Mouse (Mus musculus): ENCODE data around the gene Vps16. TPM values are rescaled to one million over a fixed set of nuclear protein-coding genes. Genes with fewer than 3 reads are reported as not detected.

Vps16 gene
- total and polyA plus RNA-seq, 3 experiments, result 44.9 to 57.0 (median 55.4) TPM

DNA sequence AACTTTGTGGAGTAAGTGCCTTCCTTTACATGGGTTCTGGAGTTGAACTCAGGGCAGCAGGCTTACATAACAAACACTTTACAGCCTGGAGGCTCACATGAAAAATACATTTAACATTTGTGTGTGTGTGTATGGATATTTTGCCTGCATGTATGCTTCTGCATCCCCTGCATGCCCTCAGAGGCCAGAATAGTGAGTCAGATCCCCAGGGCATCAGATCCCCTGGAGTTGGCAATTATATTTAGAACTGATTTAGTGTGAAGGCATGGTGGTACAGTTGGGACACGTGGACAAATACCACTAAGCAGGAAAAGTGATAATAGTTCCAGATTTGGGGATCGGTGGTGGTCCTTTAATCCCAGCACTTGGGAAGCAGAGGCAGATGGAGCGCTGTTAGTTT, 35.4 kb downstream of the Vps16 start:
- no peak for DNase-seq

DNA sequence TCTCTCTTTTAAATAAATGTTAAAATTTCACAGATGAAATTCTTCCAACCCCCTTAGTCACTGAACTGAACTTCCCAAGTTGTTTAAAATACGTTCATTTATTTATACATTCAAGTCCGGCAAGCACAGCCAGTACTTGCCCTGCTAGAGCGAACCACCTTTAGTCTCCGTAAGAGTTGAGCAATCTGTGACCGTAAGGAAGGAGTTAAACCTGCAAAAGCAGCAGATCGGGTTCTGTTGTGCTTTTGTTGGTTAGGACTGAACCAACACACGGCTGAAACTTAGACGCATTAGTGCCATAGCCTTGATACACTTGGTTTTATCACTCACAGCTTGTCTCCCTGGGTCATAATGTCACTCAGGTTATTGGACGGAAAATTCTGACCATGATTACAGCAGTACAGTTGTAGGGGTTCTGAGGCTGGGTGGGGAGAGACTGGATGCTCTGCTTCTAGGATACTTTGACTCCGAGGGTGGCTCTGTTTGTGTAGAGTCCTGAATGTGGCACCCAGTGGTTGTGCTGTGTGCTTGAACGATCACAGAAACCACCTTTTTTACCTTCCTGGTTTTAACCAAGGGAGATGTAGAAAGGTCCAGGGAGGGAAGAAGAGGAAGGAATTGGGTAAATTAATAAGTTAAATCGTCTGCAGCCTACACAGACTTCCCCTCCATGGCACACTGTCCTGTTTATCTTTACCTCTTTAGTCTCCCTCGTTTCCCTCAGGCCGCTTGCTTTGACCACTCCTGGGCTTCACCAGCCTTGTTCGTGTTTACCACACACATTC, 37.3 kb downstream of the Vps16 start:
- DNase-seq, result no peak

DNA sequence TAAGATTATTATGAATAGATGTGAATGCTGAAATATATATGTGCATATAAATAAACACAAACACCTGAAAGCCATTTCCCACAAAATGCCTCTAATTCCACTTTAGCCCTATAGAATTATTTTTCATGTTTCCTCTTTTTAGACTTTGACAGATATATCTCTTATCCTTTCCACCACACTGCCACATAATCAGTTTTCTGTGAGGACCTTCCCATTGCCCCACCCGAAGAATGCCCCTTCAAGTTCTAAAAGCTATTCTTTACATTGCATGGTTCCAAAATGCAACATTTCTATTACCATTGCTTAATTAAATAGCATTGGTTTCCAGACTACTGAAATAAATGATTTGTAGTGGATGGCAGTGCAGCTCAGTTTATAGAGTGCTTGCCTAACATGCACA, 42.3 kb downstream of the Vps16 start:
- no peak for DNase-seq

DNA sequence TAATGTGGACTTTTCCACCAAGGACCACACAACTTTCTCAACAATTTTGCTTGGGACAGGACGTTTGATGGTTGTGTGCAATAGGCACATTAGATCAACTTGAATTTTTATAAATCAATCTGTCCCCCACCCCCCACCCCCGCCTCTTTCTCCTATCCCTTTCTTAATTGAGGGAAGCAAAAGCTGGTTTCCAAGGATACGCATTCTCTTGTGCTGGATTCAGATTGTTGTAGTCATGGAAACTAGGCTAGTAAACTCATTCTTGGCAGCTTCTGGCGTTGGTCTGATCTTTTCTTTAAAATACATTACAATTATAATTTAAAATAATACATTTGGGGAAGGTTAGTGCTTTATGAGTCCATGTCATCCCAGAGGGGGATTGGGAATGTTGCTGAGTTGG, 45.2 kb downstream of the Vps16 start:
- DNase-seq, result no peak

DNA sequence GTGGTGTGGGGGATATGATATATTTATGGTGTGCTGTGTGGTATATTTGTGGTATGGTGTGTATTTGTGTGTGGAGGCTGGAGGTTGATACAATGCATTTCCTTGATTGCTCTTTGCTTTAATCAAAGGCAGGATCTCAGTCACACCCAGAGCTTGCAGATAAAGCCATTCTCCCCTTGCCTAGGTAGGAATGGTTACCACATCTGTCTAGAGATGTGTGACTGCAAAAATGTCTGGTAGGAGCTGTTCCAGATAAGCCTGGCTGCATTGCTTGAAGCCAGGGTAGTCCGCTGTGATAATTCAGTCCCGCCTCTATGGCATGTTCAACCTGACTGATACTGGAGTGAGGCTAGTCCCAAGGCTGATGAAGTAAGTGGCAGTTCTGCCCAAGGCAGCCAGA, 45.8 kb downstream of the Vps16 start:
- DNase-seq, result no peak

DNA sequence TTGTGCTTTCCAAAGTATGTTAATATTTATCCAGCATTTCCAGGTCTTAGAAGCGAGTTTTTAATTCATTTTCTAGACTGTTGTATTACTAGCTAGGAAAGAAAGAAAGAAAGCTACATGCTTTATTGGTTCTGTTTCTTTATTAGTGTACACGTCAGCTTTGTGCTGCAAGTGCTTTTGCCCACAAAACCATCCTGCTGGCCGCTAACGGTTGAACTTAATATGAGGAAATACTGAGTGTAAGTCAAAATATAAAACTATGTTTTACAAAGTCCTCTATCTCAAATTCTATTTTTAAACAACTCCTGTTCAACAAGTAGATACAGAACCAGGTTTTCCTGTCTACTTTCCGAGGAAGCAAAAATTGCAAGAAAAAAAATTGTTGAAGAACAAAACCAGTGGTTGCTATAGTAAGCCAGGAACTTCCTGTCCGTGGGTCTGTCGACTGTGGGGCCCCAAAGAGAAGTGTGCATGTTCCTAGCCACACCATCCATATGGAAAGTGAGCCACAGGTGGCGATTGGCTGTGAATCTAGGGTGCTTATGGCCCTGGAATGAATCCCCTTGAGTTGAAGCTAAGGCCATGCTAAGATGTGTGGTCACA, 48.9 kb downstream of the Vps16 start:
- no peak for DNase-seq

DNA sequence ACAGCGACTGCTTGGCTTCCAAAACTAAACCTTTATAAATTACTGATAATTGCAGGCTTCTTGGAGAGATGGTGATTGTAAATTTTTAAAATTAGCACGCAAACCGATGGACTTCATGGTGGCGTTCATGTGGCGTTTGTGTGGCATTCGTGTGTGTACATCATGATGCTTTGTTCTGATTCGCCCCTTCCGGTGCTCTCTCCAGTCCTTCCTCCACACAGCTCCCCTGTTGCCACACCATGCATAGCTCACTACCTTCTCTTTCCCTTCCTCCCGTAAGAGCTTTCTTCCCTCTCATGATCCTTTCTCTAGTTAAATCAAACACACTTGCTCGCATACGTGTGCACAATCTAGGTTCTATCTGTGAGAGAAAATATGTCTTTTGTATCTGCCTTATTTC, 51.6 kb downstream of the Vps16 start:
- no peak for DNase-seq

DNA sequence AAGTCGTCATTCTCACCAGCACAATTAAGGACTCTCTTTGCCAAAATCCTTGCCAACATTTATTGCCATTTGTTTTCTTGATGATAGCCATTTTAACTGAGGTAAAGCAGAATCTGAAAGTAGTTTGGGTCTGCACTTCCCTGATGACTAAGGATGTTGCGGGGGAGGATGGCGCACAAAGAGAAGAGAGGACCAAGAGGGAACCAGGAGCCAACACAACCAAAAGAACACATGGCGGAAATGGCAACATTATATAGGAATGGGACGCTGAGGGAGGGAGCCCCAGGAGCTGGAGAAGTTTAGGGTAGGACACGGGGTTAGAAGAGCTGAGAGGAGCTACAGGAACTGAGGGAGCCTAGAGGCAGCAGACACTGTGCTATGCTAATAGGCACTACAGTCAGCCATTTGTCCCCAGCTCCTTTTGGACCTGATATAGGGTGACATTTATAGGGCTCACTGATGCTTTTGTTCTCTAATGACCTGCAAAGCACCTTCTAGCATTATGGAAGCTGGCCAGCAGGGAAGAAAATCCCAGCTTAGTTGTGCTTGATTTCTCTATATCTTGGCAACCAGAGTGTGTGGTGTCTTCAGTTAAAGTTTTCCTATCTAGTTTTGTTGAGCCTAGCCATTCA, 52.6 kb downstream of the Vps16 start:
- no peak for DNase-seq

DNA sequence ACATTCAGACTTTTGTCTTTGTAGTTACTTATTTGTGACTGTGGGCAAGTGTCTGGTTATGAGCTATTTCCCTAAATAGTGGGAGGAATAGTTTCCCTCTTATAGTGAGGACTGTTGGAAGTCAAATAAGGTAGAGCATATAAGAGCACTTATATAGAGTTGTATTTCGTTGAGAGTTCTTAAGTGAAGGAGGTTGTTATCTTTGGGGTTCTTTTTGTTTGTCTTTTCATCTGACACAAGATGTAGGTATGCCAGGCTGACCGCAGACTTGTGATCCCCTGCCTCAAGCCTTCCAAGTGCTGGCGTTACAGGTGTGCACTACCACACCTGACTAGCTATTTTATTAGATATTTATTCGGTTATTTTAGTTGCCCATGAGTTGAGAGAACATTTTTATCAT, 58.0 kb downstream of the Vps16 start:
- DNase-seq, result no peak

DNA sequence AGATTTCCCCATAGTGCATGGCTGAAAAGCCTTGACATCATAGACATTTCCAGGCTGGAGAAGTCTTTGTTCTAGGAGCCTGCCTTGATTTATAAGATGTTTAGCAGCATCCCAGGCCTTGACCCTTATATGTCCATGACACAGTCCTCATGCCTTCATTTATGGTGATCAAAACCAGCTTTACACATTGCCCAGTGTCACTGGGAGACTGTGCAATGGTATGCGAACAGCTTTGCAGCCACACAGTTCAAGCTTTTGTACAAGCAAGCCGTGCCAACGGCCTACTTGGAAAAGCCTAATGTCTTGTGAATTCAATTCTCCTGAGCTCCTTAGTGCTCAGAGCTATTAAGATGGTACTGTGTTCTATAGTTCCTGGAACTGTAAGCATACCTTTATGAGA, 58.6 kb downstream of the Vps16 start:
- peak; percentile 38 for DNase-seq

DNA sequence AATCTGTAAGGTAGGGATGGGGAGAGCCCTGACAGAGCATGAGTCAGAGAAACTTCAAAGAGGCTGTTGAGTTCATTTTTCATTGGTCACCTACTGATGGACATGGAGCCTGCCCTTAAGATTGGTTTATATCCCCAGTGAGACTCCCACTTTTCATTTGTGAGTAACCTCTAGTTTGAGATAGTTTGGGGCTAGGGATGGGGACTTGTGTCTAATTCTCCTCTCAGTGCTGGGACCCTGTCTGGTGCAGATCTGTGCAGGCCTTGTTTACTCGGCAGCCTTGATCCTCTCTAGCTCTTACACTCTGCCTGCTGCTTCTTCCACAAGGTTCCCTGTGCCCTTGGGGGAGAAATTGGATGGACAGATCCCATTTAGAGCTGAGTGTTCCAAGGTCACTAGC, 60.1 kb downstream of the Vps16 start:
- peak; percentile 40 for DNase-seq

DNA sequence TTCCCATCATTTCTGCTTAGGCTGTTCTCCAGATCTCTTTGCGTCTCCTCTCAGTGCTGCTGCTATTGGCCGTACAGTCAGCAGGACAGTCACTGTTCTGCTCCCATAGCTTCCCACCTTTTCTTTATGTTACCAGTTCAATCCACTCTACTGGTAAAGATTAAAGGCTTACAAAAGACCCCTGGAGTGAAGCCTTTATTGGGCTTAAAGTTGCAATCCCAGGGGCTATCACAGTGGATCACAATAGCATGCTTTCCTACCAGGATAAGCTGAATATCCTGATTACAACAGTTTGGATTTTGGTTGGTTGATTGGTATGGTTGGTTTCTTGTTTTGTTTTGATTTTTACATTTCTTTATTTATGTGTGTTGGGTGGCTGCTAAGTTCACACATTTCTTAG, 63.9 kb downstream of the Vps16 start:
- no peak for DNase-seq

DNA sequence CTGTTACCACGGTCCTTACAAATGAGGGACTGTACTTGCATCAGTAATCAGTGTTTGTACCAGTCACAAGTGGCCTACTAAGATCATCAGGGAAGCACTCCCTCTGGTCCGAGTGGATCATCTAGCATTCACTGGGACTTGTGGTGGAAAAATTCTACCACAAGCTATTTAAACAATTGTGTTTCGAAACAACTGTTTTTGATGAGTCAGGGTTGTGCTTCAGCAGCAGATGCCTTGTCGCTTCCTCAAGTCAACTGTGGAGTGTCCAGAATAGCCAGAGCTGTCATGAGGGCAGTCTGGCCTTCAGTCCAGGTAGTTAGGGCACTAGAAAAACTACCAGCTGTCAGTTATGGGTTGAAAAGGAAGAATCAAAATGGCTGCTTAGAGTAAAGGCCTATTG, 64.5 kb downstream of the Vps16 start:
- DNase-seq, result peak; percentile 39

DNA sequence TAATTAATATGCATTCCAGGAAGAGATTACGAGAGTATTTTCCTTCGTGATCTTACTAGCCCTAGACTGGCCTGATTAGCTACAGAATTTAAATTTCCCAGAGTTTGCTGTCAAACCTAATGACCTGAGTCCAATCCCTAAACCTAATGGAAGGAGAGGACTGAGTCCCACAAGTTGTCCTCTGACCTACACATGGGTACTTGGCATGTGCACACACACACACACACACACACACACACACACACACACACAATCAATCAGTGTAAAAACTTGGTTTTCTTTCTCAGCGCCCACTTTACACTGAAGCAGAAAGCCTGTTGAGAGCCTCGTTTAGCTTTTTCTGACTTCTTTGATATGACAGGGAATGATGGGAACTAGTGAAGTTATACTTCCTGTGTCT, 67.0 kb downstream of the Vps16 start:
- DNase-seq, result no peak

DNA sequence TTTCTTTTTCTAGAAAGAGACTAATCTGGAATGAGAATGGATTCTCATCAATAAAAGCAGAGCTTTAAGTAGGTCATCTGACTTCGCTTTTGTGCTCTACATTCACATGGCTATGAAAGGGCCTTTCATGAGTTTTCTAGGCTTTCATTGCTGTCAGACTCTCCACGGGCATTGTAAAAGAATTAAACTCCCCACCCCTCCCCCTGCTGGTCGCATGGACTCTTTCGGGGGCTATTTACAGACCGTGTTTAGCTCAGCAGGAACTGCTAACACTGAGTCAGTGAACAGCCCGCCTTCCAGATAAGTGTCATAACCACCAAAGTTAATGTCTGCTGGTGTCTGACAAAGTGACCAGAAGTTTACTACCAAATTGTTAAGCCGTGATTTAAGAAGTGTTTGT, 67.4 kb downstream of the Vps16 start:
- DNase-seq, result peak; percentile 18

Other genes starting within 250 kb of the Vps16 start
- gene Snrpb, start 244.9 kb upstream of the Vps16 start, total RNA-seq (2021), result 100 to 1,000 TPM; 112 to 187 TPM
- gene Snrpb, start 244.9 kb upstream of the Vps16 start, polyA plus RNA-seq (2012; rRNA removed), result 350 and 452 TPM in 2 replicates
- gene Tmc2, start 229.1 kb upstream of the Vps16 start, total RNA-seq (2021), result not detected
- not detected in 2 replicates for gene Tmc2, start 229.1 kb upstream of the Vps16 start, polyA plus RNA-seq (2012; rRNA removed)
- 100 to 1,000 TPM in 1 of 2 experiments, 10 to 100 TPM in 1; 83.3 to 111 TPM for gene Nop56, start 149.9 kb upstream of the Vps16 start, total RNA-seq (2021)
- gene Nop56, start 149.9 kb upstream of the Vps16 start, polyA plus RNA-seq (2012; rRNA removed), result 38.7 and 57.7 TPM in 2 replicates
- 100 to 1,000 TPM; 522 to 542 TPM for gene Idh3b, start 139.8 kb upstream of the Vps16 start, total RNA-seq (2021)
- gene Idh3b, start 139.8 kb upstream of the Vps16 start, polyA plus RNA-seq (2012; rRNA removed), result 195 and 222 TPM in 2 replicates
- gene Ebf4, start 129.2 kb upstream of the Vps16 start, total RNA-seq (2021), result 1 to 10 TPM; 3.3 to 3.9 TPM
- gene Ebf4, start 129.2 kb upstream of the Vps16 start, polyA plus RNA-seq (2012; rRNA removed), result 12.1 and 15.3 TPM in 2 replicates
- gene Cpxm1, start 26.8 kb upstream of the Vps16 start, total RNA-seq (2021), result 1 to 10 TPM; 5.0 to 7.7 TPM
- gene Cpxm1, start 26.8 kb upstream of the Vps16 start, polyA plus RNA-seq (2012; rRNA removed), result 8.8 and 10.5 TPM in 2 replicates
- not detected for gene Gm28372, start 19.1 kb upstream of the Vps16 start, total RNA-seq (2021)
- not detected in 2 replicates for gene Gm28372, start 19.1 kb upstream of the Vps16 start, polyA plus RNA-seq (2012; rRNA removed)
- 1 to 10 TPM in 1 of 2 experiments, not detected in 1; 1.0 TPM for gene 1700020A23Rik, start 19.1 kb upstream of the Vps16 start, total RNA-seq (2021)
- gene 1700020A23Rik, start 19.1 kb upstream of the Vps16 start, polyA plus RNA-seq (2012; rRNA removed), result not detected in 2 replicates
- not detected for gene Tmem239, start 17.9 kb upstream of the Vps16 start, total RNA-seq (2021)
- 0.08 TPM in 1 of 2 replicates, not detected in the other for gene Tmem239, start 17.9 kb upstream of the Vps16 start, polyA plus RNA-seq (2012; rRNA removed)
- gene Pced1a, start 362 bp downstream of the Vps16 start, total RNA-seq (2021), result 10 to 100 TPM; 15.4 to 17.2 TPM
- gene Pced1a, start 362 bp downstream of the Vps16 start, polyA plus RNA-seq (2012; rRNA removed), result 40.8 and 43.3 TPM in 2 replicates
- 100 to 1,000 TPM; 125 to 145 TPM for gene Ptpra, start 25.9 kb downstream of the Vps16 start, total RNA-seq (2021)
- gene Ptpra, start 25.9 kb downstream of the Vps16 start, polyA plus RNA-seq (2012; rRNA removed), result 80.0 and 113 TPM in 2 replicates
- 10 to 100 TPM; 51.8 to 67.1 TPM for gene Mrps26, start 139.4 kb downstream of the Vps16 start, total RNA-seq (2021)
- 148 and 163 TPM in 2 replicates for gene Mrps26, start 139.4 kb downstream of the Vps16 start, polyA plus RNA-seq (2012; rRNA removed)
- not detected for gene Oxt, start 151.8 kb downstream of the Vps16 start, total RNA-seq (2021)
- not detected in 2 replicates for gene Oxt, start 151.8 kb downstream of the Vps16 start, polyA plus RNA-seq (2012; rRNA removed)
- gene Avp, start 158.2 kb downstream of the Vps16 start, total RNA-seq (2021), result not detected
- gene Avp, start 158.2 kb downstream of the Vps16 start, polyA plus RNA-seq (2012; rRNA removed), result not detected in 2 replicates
- 10 to 100 TPM in 1 of 2 experiments, 1 to 10 TPM in 1; 10.0 to 16.1 TPM for gene Fastkd5, start 205.7 kb downstream of the Vps16 start, total RNA-seq (2021)
- gene Fastkd5, start 205.7 kb downstream of the Vps16 start, polyA plus RNA-seq (2012; rRNA removed), result 0.40 and 0.52 TPM in 2 replicates
- 1 to 10 TPM; 6.4 to 7.1 TPM for gene Ubox5, start 205.7 kb downstream of the Vps16 start, total RNA-seq (2021)
- gene Ubox5, start 205.7 kb downstream of the Vps16 start, polyA plus RNA-seq (2012; rRNA removed), result 5.8 and 6.3 TPM in 2 replicates
- gene Lzts3, start 218.5 kb downstream of the Vps16 start, total RNA-seq (2021), result 10 to 100 TPM; 14.3 to 21.4 TPM
- gene Lzts3, start 218.5 kb downstream of the Vps16 start, polyA plus RNA-seq (2012; rRNA removed), result 17.7 and 21.0 TPM in 2 replicates
- 100 to 1,000 TPM; 184 to 209 TPM for gene Ddrgk1, start 240.3 kb downstream of the Vps16 start, total RNA-seq (2021)
- gene Ddrgk1, start 240.3 kb downstream of the Vps16 start, polyA plus RNA-seq (2012; rRNA removed), result 190 and 213 TPM in 2 replicates
- gene Itpa, start 243.3 kb downstream of the Vps16 start, total RNA-seq (2021), result 10 to 100 TPM; 19.5 to 29.6 TPM
- gene Itpa, start 243.3 kb downstream of the Vps16 start, polyA plus RNA-seq (2012; rRNA removed), result 28.6 and 29.3 TPM in 2 replicates

Measured in adrenal gland, adult 2 months (tissue).